Mouse (Mus musculus): ENCODE results near the gene Hspa12b.

GRCm38 (mm10) chr2:131127161-131127730 lies at the start of gene Hspa12b:
- TF ChIP-seq CTCF (IDR thresholded peaks at IDR 0.05) (no peak), POLR2A (IDR thresholded peaks at IDR 0.05; ENCODE audit: insufficient read depth, low read depth, low read length) (peak; percentile 88; the same call in 1 of the 2 replicates), EP300 (IDR thresholded peaks at IDR 0.05; ENCODE audit: insufficient read depth, low read depth, low read length) (0 out of 2 replicates have a peak, but pooled peaks have one; percentile 36)

All from heart, adult 2 months (tissue).